Mouse (Mus musculus) c-Kit-positive CD71-negative TER-119-negative erythroid progenitor cells, embryonic 14.5 days (primary cell): ENCODE results near the gene Grsf1.

Experiments used
- DNase-seq: peaks from one replicate; pipeline ENCODE4 v3.0.0-alpha.2; 2013; ENCODE audit warnings: low read depth

The Grsf1 gene

DNA sequence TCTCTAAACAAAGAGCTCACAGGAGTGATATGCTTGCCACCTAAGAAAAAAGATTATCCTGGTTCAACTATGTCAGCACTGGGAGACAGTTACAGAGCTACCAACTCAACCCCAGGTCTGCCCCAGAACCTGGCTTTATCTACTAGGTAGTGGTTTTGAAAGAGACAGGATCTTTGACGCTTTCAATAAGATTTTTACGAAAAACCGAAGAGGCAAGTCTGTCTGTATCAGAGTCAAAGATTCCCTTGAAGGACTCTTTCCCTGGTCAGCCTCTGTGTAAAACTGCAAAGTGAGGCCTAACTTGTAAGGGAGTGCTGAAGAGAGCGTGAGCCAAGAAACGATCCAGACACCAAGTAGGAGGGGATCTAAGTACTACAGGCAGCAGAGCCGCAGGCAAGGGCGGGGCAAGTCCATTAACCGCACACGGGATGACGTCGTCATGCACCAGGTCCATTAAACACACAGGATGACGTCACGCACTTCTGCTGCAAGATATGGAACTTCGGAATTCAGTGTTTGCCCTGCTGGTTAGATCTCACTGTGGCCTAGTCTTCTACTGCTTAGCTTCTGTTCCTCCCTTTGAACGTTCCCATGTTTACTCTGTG lies 12.7 kb upstream of the Grsf1 start:
- DNase-seq, result no peak

GRCm38 (mm10) chr5:88687996-88688406 lies 12.0 kb upstream of the Grsf1 start:
- no peak for DNase-seq

DNA sequence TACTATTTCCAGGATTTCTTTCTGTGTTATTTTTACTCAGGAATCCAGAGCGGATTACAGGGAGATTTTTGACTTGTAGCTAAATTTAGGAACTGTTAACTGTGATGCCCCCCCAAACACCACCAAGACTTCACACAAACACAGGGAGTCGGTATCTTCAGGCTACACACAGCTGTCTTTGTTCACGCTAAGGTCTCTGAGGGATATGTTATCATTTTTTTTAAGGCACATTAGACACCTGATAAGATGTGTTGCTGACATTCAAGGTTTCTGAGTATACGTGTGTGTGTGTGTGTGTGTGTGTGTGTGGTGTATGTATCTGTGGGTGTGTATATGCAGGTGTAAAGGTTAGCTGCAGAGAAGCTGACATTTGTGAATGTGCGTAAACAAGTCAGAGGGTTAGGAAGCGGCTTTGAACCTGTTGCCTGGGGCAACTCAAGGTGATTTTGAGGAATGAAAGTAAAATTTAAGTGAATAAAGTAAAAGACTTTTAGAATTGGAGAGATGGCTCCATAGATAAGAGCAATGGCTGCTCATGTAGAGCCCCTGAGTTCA lies 9.9 kb upstream of the Grsf1 start:
- no peak for DNase-seq

DNA sequence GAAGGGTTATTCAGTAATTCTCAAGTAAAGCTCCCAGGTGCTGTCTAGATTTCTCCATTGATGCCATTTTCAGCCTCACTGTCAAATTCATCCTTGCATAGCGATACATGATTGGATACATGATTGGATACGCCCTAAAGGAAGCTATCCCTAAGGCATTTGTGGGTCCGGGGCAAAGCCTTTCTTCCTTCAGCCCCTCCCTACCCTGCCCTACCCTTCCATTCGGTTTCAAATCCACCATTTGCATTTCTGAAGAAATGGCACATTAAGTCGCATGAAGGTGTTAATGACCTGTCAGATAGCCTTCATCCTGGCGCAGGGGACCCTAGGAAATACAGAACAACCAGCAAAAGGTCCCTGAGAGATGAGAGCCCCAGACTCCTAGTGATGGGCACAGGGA lies 9.3 kb upstream of the Grsf1 start:
- DNase-seq, result no peak

DNA sequence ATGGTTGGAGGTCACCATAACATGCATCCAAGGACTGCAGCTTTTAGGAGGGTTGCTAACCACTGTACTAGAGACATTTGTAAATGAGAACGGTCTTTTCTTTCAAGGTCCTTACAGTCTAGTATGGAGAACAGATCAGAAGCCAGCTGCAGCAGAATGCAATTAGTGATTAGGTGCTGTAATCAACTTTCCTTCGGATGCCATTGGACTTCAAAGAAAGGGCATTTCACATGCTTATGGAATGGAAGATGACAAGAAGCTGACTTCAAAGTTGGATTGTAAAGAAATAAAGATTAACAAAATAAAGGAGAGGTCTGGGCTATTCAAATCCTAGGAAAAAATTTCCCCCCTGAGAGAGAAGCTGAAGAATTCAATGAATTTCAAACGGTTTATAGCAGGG lies 8.3 kb upstream of the Grsf1 start:
- DNase-seq, result no peak

DNA sequence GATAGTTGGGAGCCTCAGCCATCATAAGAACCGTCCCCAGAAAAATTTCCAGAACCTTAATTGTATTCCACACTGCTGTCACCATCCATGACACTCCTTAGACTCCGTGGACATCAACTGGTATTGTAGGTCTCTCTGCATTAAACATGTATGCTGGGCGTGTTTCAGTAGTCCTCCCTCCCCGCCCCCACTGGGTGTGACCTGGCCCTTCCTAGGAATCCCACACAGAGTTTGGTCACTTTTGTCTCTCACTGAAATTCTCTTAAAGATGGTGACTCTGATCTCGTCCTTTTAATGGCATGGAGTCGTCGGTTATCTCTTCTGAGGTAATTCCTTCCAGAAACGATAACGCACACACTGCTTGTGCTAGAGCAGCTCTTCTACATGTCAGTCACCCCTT lies 7.7 kb upstream of the Grsf1 start:
- no peak for DNase-seq

DNA sequence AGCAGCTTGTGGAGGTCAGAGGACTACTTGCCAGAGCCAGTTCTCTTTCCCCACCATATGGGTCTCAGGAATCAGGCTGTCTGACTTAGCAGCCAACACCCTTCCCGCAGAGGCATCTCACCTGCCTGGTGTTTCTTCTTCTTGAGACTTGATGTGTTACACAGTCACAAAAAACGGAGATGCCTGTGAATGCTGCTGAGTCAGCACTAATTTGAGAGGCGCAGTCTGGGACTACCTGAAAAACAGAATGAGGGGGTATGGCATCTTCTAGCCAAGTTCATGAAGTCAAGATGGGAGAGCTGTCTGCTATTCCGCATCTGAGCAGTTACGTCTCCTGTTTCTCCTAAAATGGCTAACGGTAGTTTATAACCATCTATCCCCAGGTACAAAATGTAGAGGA lies 4.6 kb upstream of the Grsf1 start:
- no peak for DNase-seq

- DNase-seq, result no peak
Measured at GRCm38 (mm10) chr5:88679341-88679740, 3.4 kb upstream of the Grsf1 start.

DNA sequence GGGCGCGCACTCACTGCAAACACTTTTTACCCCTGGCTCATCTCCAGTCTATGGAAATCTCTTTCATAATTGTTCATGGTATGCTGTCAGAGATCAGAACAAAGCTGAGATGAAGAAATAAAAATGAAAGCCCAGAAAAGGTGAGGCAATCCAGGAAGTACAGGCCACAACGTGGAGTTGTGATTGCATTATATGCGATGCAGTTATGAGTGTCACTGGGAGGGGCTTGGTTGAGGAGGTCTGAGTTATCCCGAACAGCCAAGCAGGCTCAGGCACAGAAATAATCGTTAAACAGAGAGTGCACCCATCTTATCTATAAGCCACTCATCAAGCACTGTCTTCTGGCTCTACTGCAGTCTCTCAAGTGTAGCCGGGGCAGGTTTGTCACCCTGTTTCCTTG lies 3.0 kb upstream of the Grsf1 start:
- no peak for DNase-seq

DNA sequence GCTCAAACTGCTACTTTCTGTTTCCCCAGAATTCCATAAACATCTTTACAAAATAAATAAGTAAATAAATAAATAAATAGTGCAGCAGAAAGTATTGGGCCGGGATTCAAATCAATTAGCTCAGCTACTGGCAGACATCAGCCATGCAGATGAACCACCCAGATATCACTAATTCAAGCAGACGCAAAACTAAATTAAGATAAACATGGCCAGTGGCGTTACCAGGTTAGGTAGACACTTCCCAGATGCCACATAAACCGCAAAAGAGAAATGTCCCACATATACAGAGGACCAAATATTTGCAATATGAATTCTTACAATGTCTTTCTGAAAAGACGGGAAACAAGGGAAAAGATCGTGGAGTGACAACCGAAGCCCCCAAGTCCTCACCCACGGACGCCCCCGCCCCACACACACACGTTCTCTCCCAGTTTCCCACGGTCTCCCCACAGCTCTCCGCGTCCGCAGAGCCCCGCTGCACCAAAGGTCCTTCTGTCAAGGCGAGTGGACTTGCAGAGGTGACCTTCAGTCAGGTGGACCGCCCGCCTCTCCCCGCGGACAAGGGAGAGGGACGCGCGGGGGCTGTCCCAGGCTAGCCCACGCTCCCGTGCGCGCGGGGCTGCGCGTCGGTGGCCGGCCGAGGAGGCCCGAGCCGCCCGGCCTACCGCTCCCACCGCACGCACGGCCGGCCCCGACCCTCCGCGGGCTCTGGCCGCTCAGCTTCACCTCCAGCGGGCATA lies 1.1 kb downstream of the Grsf1 start:
- no peak for DNase-seq

DNA sequence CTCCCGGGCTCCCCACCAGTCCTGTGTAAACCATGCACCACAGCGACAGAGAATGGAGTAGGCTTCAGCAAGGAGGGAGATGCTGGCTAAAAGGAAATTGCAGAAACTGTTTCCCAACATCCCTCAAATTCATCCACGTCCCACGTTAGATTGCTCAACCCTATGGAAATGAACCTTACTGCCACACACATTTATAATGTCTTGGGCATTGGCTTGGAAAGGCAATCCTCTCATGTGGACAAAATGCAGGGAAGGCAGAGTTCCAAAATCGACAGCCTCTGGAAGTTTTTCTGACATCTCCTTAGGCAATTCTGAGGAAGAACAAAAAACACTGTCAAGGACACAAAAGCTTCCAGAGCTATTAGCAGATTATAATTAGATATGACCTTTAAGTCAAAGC lies 12.1 kb downstream of the Grsf1 start:
- DNase-seq, result no peak

DNA sequence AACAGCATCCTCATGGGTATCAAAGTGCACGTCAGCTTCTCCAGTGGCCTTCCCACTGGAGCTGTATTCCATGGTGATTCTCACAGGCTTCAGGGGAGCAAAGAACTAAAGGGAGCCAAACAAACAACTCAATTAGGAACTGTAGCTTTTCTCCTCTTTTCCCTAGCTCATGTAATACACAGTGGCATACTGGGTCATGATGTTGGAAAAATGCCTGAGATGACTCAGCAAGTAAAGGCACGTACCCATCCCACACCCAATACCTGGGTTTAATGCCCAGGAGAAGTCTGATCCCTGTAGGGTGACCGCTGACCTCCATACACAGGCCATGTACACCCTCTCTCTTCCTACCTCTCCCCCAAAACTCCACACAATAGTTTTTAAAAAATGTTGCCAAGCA lies 12.8 kb downstream of the Grsf1 start:
- DNase-seq, result no peak

DNA sequence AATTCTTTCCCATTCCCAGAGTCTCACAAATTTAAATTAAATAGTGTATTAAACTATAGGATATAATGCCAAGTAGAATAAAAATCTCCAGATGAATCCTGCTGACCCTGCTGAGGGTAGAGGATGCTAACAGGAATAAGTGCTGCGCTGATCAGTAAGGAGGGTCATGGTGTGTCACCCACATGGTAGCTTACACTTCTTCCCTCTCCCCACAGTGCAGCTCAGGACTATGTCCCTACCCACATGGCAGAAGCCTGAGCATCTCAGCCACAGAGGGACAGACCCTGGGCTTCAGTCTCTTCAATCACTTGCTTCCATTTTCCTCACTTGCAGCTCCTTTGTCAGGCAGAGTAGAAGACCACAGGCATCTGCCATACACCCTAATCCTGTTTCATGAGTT lies 18.1 kb downstream of the Grsf1 start:
- DNase-seq, result no peak

DNA sequence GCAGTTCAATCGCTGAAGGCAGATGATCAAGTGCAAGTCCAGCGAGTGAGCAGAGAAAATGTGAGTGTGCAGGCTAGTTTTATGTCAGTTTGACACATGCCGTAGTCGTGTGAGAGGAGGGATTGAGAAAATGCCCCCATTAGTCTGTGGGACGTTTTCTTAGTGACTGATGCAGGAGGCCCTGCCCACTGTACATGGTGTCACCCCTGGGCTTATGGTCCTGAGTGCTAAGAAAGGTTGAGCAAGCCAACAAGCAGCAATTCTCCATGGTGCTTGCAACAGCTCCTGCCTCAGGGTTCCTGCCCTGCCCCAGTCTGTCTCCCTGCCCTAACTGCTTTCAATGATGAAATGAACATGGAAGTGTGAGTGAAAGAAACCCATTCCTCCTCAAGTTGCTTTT lies 23.4 kb downstream of the Grsf1 start:
- no peak for DNase-seq

GRCm38 (mm10) chr5:88649250-88650173 lies 26.5 kb downstream of the Grsf1 start:
- no peak for DNase-seq

GRCm38 (mm10) chr5:88645405-88645804 lies 30.6 kb downstream of the Grsf1 start:
- no peak for DNase-seq

- DNase-seq, result no peak
Measured at GRCm38 (mm10) chr5:88644901-88645300, 31.1 kb downstream of the Grsf1 start.

GRCm38 (mm10) chr5:88643491-88643890 lies 32.5 kb downstream of the Grsf1 start:
- no peak for DNase-seq

DNA sequence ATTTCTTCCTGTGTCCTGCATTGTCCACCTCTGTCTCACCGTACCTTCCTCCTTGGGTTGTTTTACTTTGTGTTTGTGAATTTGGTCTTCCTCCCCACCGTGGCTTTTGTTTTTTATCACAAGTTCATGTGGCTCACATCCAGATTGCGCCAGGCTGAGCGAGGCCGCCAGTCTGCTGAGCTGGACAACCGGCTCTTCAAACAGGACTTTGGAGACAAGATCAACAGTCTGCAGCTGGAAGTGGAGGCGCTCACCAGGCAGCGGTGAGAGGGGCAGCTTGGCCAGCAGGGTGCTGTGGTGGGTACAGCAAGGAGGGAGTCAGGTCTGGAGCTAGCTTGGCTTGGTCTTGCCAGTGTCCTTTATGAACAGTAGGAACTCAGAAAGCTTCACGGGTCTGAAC lies 33.2 kb downstream of the Grsf1 start:
- DNase-seq, result no peak

DNA sequence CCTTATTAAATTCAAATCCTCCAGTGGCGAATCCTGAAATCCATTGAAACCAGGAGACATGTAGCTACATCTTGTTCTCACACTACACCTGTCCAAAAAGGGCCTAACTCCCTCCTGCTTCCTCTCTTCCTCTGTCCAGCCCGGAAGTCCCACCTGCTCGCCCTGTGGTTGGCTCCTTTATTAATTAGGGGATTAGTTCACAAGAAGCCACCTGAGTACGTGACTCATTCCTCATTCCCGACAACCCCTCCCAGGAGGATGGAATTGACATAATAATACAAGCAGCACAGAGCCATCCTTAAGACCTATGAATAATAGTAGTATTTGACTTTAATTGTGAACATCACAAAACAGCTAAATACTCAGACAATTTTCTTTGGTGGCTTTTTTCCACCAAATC lies 41.9 kb downstream of the Grsf1 start:
- DNase-seq, result no peak

- DNase-seq, result no peak
Measured at GRCm38 (mm10) chr5:88632463-88632862, 43.5 kb downstream of the Grsf1 start.

GRCm38 (mm10) chr5:88631545-88631944 lies 44.4 kb downstream of the Grsf1 start:
- DNase-seq, result no peak

DNA sequence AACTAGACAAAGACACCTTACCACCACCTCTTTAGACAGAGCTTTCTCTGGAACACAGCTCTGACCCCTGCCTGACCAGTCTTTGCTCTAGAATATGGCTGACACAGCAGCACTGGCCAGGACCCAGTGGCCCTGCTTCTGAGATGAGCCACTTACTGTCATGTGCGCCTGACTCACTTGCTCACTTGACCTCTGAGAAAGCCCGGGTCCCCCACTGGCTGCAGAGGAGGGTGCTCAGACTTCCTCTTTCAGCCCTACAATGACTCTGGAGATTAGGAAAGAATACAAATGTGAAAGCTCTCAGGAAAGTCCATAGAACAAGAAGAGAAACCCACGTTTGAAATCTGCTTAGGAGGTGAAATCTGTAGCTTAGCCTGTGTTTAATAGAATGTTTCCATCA lies 45.1 kb downstream of the Grsf1 start:
- DNase-seq, result peak; percentile 38
